Mouse (Mus musculus): ENCODE data around the gene S1pr5.
A peak's percentile ranks its signal among the peaks of the same experiment; 100 is the strongest.
"Not testable (repeated sequence)": the region's sequence is repeated elsewhere in the genome, so short reads cannot be mapped to it uniquely, and the experiment has no call there.

Gene S1pr5

DNA sequence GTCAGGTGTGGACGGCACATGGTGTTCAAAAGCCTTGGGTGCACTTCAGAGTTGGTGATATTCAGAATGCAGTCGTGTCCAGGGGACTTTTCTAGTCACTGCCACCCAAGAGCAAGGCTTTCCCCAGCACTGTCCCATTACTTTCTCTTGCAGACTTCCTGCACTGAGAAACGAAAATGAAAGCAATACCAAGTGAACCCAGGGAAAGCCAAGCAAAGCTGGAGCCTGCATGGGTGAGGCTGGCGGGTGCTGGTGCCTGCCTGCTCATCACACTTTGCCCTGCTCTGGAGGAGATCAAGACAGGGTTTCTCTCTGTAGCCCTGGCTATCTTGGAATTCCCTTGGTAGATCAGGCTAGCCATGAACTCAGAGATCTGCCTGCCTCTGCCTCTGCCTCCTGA lies 12.9 kb downstream of the S1pr5 start:
- DNase-seq, result no peak

GRCm38 (mm10) chr9:21233805-21234204 lies 14.4 kb downstream of the S1pr5 start:
- DNase-seq, result no peak

GRCm38 (mm10) chr9:21233366-21233765 lies 14.9 kb downstream of the S1pr5 start:
- no peak for DNase-seq

DNA sequence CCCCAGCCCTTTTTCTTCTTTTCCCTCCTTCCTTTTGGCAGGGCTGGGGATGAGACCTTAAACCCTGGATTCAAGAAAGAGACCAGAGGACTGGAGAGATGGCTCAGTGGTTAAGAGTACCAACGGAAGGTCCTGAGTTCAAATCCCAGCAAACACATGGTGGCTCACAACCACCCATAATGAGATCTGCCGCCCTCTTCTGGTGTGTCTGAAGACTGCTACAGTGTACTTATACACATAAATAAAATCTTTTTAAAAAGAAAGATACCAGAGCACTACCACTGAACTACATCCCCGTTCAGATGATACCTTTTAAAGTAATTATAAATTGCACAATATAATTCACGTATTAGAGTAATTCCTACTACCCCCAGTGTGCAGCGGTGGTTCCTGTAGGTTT lies 15.4 kb downstream of the S1pr5 start:
- no peak for DNase-seq

DNA sequence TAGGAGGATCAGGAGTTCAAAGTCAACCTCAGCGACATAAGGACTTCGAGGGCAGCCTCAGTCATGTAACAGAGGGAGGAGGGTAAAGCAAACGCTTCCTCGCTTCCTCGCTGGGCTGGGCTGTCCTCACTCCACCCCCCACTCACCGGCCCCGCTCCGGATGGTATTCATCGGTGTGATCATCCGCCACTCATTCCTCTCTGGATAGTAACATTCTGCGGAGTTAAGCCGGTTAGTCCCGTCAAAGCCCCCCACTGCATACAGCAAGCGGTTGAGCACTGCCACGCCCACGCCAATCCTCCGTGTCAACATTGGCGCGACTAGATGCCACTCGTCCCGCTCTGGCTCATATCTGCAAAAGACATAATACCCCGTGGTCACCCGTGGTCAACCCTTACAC lies 16.7 kb downstream of the S1pr5 start:
- DNase-seq, result no peak

DNA sequence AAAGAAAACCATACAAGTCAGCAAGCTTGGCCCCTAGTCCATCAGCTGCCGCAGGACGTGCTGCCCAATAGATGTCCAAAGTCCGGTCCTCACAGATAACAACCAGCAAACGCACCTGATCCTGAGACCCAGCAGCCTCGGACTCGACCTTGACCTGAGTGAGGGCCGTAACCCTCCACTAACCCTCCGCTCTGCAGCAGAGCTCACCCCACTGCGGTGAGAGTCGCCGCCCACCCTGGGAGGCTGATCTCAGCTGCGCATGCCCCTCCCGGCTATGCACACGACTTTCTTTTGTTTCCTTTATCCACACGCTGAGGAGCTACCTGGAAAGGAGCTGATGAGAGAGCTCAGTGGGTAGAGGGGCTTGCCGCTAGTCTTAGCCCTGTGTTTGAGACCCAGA lies 20.9 kb downstream of the S1pr5 start:
- DNase-seq, result no peak

DNA sequence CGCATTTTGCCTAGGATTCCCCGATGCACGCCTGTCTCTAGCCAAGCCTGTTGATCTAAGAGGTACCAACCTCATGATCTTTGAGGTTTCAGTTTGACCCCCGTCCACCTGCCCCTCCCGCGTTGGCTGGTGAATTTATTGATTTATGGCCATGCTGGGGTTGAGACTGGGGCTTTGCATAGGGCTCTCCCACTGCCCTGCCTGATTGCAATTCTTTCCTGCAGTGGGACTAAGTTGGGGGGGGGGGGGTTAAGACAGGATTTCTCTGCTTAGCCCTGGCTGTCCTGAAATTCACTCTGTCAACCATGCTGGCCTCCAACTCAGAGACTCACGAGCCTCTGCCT lies 22.9 kb downstream of the S1pr5 start:
- DNase-seq, result no peak

GRCm38 (mm10) chr9:21224576-21225414 lies 23.4 kb downstream of the S1pr5 start:
- DNase-seq, result peak; percentile 44

DNA sequence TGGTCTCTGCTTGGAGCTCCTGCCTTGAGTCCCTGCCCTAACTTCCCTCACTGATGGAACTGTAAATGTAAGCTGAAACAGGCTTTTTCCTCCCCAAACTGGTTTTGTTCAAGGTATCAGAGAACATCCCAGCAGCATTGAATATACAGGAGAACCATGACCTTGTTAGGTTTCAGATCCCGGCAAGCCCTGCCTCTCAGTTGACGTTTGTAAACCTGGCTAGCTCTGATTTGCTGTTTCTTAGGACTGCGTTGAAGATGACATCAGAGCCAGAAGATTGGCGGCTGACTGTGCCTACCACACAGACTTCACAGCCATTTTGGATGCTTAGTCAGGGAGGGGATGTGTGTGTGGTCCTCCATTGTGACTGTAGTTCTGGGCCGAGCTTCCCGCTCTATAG lies 24.3 kb downstream of the S1pr5 start:
- no peak for DNase-seq

- DNase-seq, result not testable (repeated sequence)
These were observed 24.8 kb downstream of the S1pr5 start for GRCm38 (mm10) chr9:21223490-21223889.

DNA sequence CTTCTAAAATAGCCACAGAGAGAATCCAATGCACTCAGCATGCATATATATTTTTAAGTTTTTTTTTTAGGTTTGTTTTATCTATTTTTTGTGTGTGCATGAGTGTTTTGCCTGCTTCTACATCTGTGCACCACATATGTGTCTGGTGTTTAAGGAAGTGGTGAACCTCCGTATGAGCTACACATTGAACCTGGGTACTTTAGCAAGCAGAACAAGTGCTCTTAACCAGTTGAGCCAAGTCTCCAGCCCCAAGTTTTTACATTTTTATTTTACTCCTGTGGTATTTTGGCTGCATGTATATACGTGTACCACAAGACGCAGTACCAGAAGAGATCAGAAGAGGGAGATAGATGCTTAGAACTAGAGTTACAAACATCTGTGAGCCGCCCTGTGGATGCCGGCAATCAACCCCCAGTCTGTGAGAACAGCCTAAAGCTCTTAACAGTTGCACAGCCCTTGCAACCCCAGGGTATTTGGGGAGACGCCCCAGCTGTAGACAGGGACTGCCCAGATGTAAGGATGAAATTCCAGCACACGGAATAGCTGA lies 26.8 kb downstream of the S1pr5 start:
- DNase-seq, result no peak

- peak; percentile 96 for DNase-seq
These were observed 27.5 kb downstream of the S1pr5 start for GRCm38 (mm10) chr9:21220490-21221382.

DNA sequence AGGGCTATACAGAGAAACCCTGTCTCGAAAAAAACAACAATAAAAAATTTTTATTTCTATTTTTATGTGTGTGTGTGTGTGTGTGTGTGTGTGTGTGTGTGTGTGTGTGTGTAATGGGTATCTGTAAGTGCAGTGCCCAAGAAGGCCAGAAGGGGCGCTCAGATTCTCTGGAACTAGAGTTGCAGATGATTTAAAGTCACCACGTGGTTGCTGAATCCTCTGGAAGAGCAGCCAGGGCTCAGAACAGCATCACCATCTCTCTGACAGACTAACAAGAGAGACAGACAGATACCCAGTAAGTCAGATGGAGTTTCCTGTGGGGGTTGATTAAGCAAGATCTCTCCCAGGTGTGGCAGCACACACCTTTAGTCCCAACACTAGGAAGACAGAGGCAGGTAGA lies 28.4 kb downstream of the S1pr5 start:
- DNase-seq, result no peak

- no peak for DNase-seq
These were observed 32.0 kb downstream of the S1pr5 start for GRCm38 (mm10) chr9:21216050-21216841.

DNA sequence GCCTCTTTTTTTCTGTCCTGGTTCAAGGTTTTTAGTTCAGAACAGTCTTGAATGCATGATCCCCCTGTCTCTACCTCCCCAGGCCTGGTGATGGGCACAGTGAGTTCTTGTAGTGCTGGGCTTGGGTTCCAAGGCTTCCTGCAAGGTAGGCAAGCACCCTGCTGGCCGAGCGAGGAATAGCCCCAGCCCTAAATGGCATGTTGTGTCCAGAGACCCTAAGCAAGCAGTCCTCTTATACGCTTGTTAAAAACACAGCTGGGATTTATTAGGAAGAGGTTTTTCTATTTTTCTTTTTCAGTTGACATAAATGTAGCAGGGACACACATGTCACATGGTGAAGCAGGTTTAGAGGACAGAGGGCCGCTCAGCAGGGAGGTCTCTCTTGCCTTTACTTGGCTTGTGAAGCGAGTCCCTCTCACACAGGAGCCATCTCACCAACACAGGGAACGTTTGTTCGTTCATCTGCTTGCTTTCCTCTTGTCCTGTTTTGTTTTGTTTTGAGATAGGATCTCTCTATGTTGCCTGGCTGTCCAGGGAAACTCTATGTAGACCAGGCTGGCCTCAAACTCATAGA lies 34.5 kb downstream of the S1pr5 start:
- no peak for DNase-seq

DNA sequence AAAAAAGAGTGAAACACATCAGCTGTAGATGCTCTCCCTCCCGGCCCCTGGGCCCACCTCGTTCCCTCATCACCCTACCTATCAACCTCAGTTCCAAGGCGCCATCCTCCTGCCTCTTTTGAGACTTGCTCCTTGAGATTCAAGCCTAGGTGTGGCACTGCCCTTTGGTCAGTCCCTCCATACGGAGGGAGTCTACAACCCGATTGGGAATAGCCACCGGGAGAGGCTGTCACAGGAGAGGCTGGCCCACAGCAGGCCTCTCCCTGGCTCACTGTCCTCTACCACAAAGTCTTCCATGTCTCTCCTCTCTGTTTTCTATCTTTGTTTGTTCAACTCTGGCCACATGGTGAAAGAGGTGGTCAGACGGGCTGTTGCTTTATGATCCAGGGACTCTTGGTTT lies 36.6 kb downstream of the S1pr5 start:
- DNase-seq, result no peak

- DNase-seq, result no peak
These were observed 37.4 kb downstream of the S1pr5 start for GRCm38 (mm10) chr9:21210821-21211220.

GRCm38 (mm10) chr9:21208626-21209025 lies 39.6 kb downstream of the S1pr5 start:
- no peak for DNase-seq

GRCm38 (mm10) chr9:21206848-21207247 lies 41.4 kb downstream of the S1pr5 start:
- DNase-seq, result no peak

GRCm38 (mm10) chr9:21204528-21205272 lies 43.5 kb downstream of the S1pr5 start:
- DNase-seq, result peak; percentile 79

DNA sequence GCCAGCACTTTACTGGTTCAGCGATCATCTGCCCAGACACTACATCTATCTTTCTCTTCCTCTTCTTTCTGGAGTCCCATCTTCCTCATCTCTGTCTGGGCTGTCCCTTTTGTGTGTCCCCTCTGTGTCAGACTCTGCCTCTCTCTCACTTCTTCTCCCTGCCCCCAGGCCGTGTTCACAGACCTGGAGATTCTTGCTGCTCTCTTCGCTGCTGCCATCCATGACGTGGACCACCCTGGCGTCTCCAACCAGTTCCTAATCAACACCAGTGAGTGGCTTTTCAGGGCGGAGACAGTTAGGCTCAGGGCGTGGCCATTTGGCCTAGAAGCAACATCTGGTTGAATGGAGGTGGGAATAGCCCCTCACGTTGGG lies 44.1 kb downstream of the S1pr5 start:
- DNase-seq, result no peak

DNA sequence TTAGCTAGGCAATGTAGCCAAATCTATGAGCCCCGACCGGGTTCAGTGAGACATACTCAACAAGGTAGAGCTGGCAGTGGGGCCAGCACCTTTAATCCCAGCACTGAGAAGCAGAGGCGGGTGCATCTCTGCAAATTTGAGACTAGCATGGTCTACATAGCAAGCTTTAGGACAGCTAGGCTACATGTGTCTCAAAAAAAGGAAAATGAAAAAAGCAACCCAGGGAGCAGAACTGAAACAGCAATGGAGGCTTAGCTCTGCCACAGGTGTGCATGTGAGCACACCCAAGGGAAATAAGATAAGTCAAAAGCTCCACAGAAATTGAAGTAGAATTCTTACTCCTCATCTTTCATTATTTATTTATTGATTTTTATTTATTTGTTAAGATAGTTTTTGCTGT lies 49.3 kb downstream of the S1pr5 start:
- no peak for DNase-seq

All from kidney, adult 11 months (tissue).